Mouse (Mus musculus) lung, adult 2 months (tissue): ENCODE measurements at regions not wholly inside any gene's neighbourhood (a gene's known extent, or its start where the extent isn't known, plus 50 kb on each side); places are given as distances from the start of the nearest gene placed in this dataset.
"Not testable (repeated sequence)": the region's sequence is repeated elsewhere in the genome, so short reads cannot be mapped to it uniquely, and the experiment has no call there.

ENCODE experiments used
- DNase-seq: peaks from one replicate; pipeline ENCODE4 v3.0.0; 2022
- H3K4me1 ChIP-seq: fragments of 200-500 bp; 2 replicates; pipeline ENCODE4 v1.6.1; 2011; ENCODE audit warnings: low read length; ENCODE audit not compliant: control insufficient read depth, insufficient read depth
- H3K4me3 ChIP-seq: fragments of 200-500 bp; replicated peaks from 2 replicates; pipeline ENCODE3; 2011; ENCODE audit warnings: low read depth, mild to moderate bottlenecking, control low read depth, low read length; ENCODE audit errors: extremely low read depth
- CTCF ChIP-seq: fragments of 200-500 bp; IDR thresholded peaks from 2 replicates; pipeline ENCODE4 v1.5.1; 2011; ENCODE audit warnings: mild to moderate bottlenecking, low read length, control low read depth; ENCODE audit not compliant: insufficient read depth
- POLR2A ChIP-seq: fragments of 200-500 bp; IDR thresholded peaks from 2 replicates; pipeline ENCODE4 v1.6.1; 2011; ENCODE audit warnings: low read depth, mild to moderate bottlenecking, control low read depth, low read length, borderline replicate concordance; ENCODE audit errors: extremely low read depth
- WGBS: fragments of 180-500 bp; shearing (Covaris S2); methylation state at CpG from one replicate; pipeline ENCODE4 v1.1.7; 2018; 5-methylcytosine and 5-hydroxymethylcytosine counted together

- no peak for DNase-seq
- Histone ChIP-seq H3K4me1 (no peaks in the 10 kb centered on the region), H3K4me3 (no peak overlapping the region)
- WGBS = 93% methylated on average over 1 of the region's 1 CpGs
- TF ChIP-seq POLR2A = no peak
- no peak for TF ChIP-seq CTCF
Measured at GRCm38 (mm10) chr4:3079901-3080300, 87.2 kb upstream of the Vmn1r2 start.

GRCm38 (mm10) chr4:3080385-3081125, 86.6 kb upstream of the Vmn1r2 start:
- peak; percentile 1 for DNase-seq
- TF ChIP-seq CTCF (no peak), POLR2A (no peak)
- WGBS = 54% methylated on average over 7 of the region's 7 CpGs
- no peak overlapping the region for H3K4me3 ChIP-seq
- no peaks in the 10 kb centered on the region for H3K4me1 ChIP-seq

GRCm38 (mm10) chr4:3081148-3081952, 85.8 kb upstream of the Vmn1r2 start:
- no peak overlapping the region for H3K4me3 ChIP-seq
- H3K4me1 ChIP-seq = no peaks in the 10 kb centered on the region
- 57% methylated on average over 6 of the region's 6 CpGs for WGBS
- TF ChIP-seq CTCF (no peak), POLR2A (no peak)
- DNase-seq = no peak

GRCm38 (mm10) chr4:3081953-3082950, 84.9 kb upstream of the Vmn1r2 start:
- no peak overlapping the region for H3K4me3 ChIP-seq
- no peak for DNase-seq
- TF ChIP-seq CTCF = no peak
- no peak for TF ChIP-seq POLR2A
- WGBS = 71% methylated on average over 3 of the region's 3 CpGs
- H3K4me1 ChIP-seq = no peaks in the 10 kb centered on the region

- H3K4me3 ChIP-seq = no peak overlapping the region
- no peaks in the 10 kb centered on the region for H3K4me1 ChIP-seq
- 49% methylated on average over 8 of the region's 8 CpGs for WGBS
- TF ChIP-seq POLR2A = no peak
- no peak for TF ChIP-seq CTCF
- DNase-seq = peak; percentile 2
Measured at GRCm38 (mm10) chr4:3083161-3084020, 83.7 kb upstream of the Vmn1r2 start.

GRCm38 (mm10) chr4:3084021-3084545, 83.0 kb upstream of the Vmn1r2 start:
- DNase-seq = peak; percentile 1
- H3K4me3 ChIP-seq = no peak overlapping the region
- TF ChIP-seq POLR2A (no peak), CTCF (no peak)
- no peaks in the 10 kb centered on the region for H3K4me1 ChIP-seq
- 56% methylated on average over 3 of the region's 3 CpGs for WGBS

- TF ChIP-seq POLR2A (no peak), CTCF (no peak)
- WGBS = 57% methylated on average over 6 of the region's 6 CpGs
- DNase-seq = peak; percentile 2
- Histone ChIP-seq H3K4me3 (no peak overlapping the region), H3K4me1 (no peaks in the 10 kb centered on the region)
Measured at GRCm38 (mm10) chr4:3085456-3086448, 81.4 kb upstream of the Vmn1r2 start.

GRCm38 (mm10) chr4:3087616-3088015, 79.5 kb upstream of the Vmn1r2 start:
- DNase-seq, H3K4me1 ChIP-seq, H3K4me3 ChIP-seq: not testable (repeated sequence)
- WGBS = 73% methylated on average over 7 of the region's 7 CpGs
